Mouse (Mus musculus): ENCODE measurements around the gene Gpc6. TPM values are rescaled to one million over a fixed set of nuclear protein-coding genes. Genes with fewer than 3 reads are reported as not detected.

Gene Gpc6
- polyA plus RNA-seq, 1 experiment from 2014 or later = 57.9 TPM

- no peak for ATAC-seq (replicated peaks; ENCODE audit: low FRiP score, low TSS enrichment, low read depth)
- Histone ChIP-seq H3K27me3 (replicated peaks; ENCODE audit: control insufficient read depth, insufficient read depth, low read length) (no peaks in the 10 kb centered on the region), H3K4me3 (ENCODE audit: low read depth, low read length) (no peak overlapping the region), H3K9ac (ENCODE audit: low read length) (no peak overlapping the region), H3K27ac (ENCODE audit: low read depth) (no peak overlapping the region), H3K4me1 (replicated peaks; ENCODE audit: control insufficient read depth, insufficient read depth, low read length) (peaks cover 6% of the 10 kb centered on the region; the same call in 1 of the 2 replicates), H3K9me3 (ENCODE audit: control insufficient read depth, low read length) (no peaks in the 10 kb centered on the region), H3K36me3 (ENCODE audit: control insufficient read depth, insufficient read depth, low read length) (no peaks in the 10 kb centered on the region), H3K4me2 (ENCODE audit: low read length) (no peak overlapping the region)
- 75% methylated on average over 9 of the region's 9 CpGs for WGBS
- DNase-seq (ENCODE audit: low spot score) = no peak
Observed at GRCm38 (mm10) chr14:117904300-117904699, 979.2 kb downstream of the Gpc6 start.

- Histone ChIP-seq H3K27ac (ENCODE audit: low read depth) (no peak overlapping the region), H3K27me3 (replicated peaks; ENCODE audit: control insufficient read depth, insufficient read depth, low read length) (no peaks in the 10 kb centered on the region), H3K9ac (ENCODE audit: low read length) (no peak overlapping the region), H3K4me3 (ENCODE audit: low read depth, low read length) (no peak overlapping the region), H3K4me2 (ENCODE audit: low read length) (no peak overlapping the region), H3K9me3 (ENCODE audit: control insufficient read depth, low read length) (no peaks in the 10 kb centered on the region), H3K4me1 (replicated peaks; ENCODE audit: control insufficient read depth, insufficient read depth, low read length) (peaks cover 10% of the 10 kb centered on the region; the same call in 1 of the 2 replicates), H3K36me3 (ENCODE audit: control insufficient read depth, insufficient read depth, low read length) (no peaks in the 10 kb centered on the region)
- no peak for ATAC-seq (replicated peaks; ENCODE audit: low FRiP score, low TSS enrichment, low read depth)
- WGBS = 54% methylated on average over 10 of the region's 10 CpGs
- no peak for DNase-seq (ENCODE audit: low spot score)
Observed at GRCm38 (mm10) chr14:117905701-117906100, 980.6 kb downstream of the Gpc6 start.

- H3K9ac ChIP-seq (ENCODE audit: low read length) = no peak overlapping the region
- H3K4me2 ChIP-seq (ENCODE audit: low read length) = no peak overlapping the region
- DNase-seq (ENCODE audit: low spot score) (no peak), ATAC-seq (replicated peaks; ENCODE audit: low FRiP score, low TSS enrichment, low read depth) (no peak)
- H3K27me3 ChIP-seq (replicated peaks; ENCODE audit: control insufficient read depth, insufficient read depth, low read length) = no peaks in the 10 kb centered on the region
- H3K9me3 ChIP-seq (ENCODE audit: control insufficient read depth, low read length) = no peaks in the 10 kb centered on the region
- H3K27ac ChIP-seq (ENCODE audit: low read depth) = no peak overlapping the region
- H3K4me3 ChIP-seq (ENCODE audit: low read depth, low read length) = no peak overlapping the region
- 78% methylated on average over 5 of the region's 5 CpGs for WGBS
- H3K36me3 ChIP-seq (ENCODE audit: control insufficient read depth, insufficient read depth, low read length) = no peaks in the 10 kb centered on the region
- H3K4me1 ChIP-seq (replicated peaks; ENCODE audit: control insufficient read depth, insufficient read depth, low read length) = peaks cover 10% of the 10 kb centered on the region; the same call in 1 of the 2 replicates
Observed at GRCm38 (mm10) chr14:117906361-117906760, 981.2 kb downstream of the Gpc6 start.

GRCm38 (mm10) chr14:117908231-117908920 lies 983.3 kb downstream of the Gpc6 start:
- Histone ChIP-seq H3K9me3 (ENCODE audit: control insufficient read depth, low read length) (no peaks in the 10 kb centered on the region), H3K36me3 (ENCODE audit: control insufficient read depth, insufficient read depth, low read length) (no peaks in the 10 kb centered on the region), H3K9ac (ENCODE audit: low read length) (no peak overlapping the region), H3K4me3 (ENCODE audit: low read depth, low read length) (no peak overlapping the region), H3K4me1 (replicated peaks; ENCODE audit: control insufficient read depth, insufficient read depth, low read length) (peaks cover 10% of the 10 kb centered on the region; the same call in 1 of the 2 replicates), H3K4me2 (ENCODE audit: low read length) (no peak overlapping the region), H3K27ac (ENCODE audit: low read depth) (0 out of 2 replicates have a peak overlapping the region, but pooled peaks have one; percentile 1), H3K27me3 (replicated peaks; ENCODE audit: control insufficient read depth, insufficient read depth, low read length) (no peaks in the 10 kb centered on the region)
- no peak for ATAC-seq (replicated peaks; ENCODE audit: low FRiP score, low TSS enrichment, low read depth)
- WGBS = 29% methylated on average over 8 of the region's 8 CpGs
- no peak for DNase-seq (ENCODE audit: low spot score)

GRCm38 (mm10) chr14:117909046-117909445 lies 983.9 kb downstream of the Gpc6 start:
- ATAC-seq (replicated peaks; ENCODE audit: low FRiP score, low TSS enrichment, low read depth) (no peak), DNase-seq (ENCODE audit: low spot score) (no peak)
- H3K4me3 ChIP-seq (ENCODE audit: low read depth, low read length) = no peak overlapping the region
- no peak overlapping the region for H3K4me2 ChIP-seq (ENCODE audit: low read length)
- H3K4me1 ChIP-seq (replicated peaks; ENCODE audit: control insufficient read depth, insufficient read depth, low read length) = peaks cover 10% of the 10 kb centered on the region; the same call in 1 of the 2 replicates
- WGBS = 80% methylated on average over 4 of the region's 4 CpGs
- no peaks in the 10 kb centered on the region for H3K9me3 ChIP-seq (ENCODE audit: control insufficient read depth, low read length)
- no peak overlapping the region for H3K9ac ChIP-seq (ENCODE audit: low read length)
- H3K36me3 ChIP-seq (ENCODE audit: control insufficient read depth, insufficient read depth, low read length) = no peaks in the 10 kb centered on the region
- no peak overlapping the region for H3K27ac ChIP-seq (ENCODE audit: low read depth)
- no peaks in the 10 kb centered on the region for H3K27me3 ChIP-seq (replicated peaks; ENCODE audit: control insufficient read depth, insufficient read depth, low read length)

- Histone ChIP-seq H3K9ac (ENCODE audit: low read length) (no peak overlapping the region), H3K4me1 (replicated peaks; ENCODE audit: control insufficient read depth, insufficient read depth, low read length) (peaks cover 9% of the 10 kb centered on the region; the same call in 1 of the 2 replicates), H3K36me3 (ENCODE audit: control insufficient read depth, insufficient read depth, low read length) (no peaks in the 10 kb centered on the region), H3K4me3 (ENCODE audit: low read depth, low read length) (no peak overlapping the region), H3K27me3 (replicated peaks; ENCODE audit: control insufficient read depth, insufficient read depth, low read length) (no peaks in the 10 kb centered on the region), H3K9me3 (ENCODE audit: control insufficient read depth, low read length) (no peaks in the 10 kb centered on the region), H3K27ac (ENCODE audit: low read depth) (no peak overlapping the region), H3K4me2 (ENCODE audit: low read length) (no peak overlapping the region)
- WGBS = 26% methylated on average over 7 of the region's 7 CpGs
- DNase-seq (ENCODE audit: low spot score) (no peak), ATAC-seq (replicated peaks; ENCODE audit: low FRiP score, low TSS enrichment, low read depth) (no peak)
Observed at GRCm38 (mm10) chr14:117910323-117910722, 985.2 kb downstream of the Gpc6 start.

GRCm38 (mm10) chr14:117912624-117913270 lies 987.6 kb downstream of the Gpc6 start:
- Histone ChIP-seq H3K9ac (ENCODE audit: low read length) (no peak overlapping the region), H3K4me1 (replicated peaks; ENCODE audit: control insufficient read depth, insufficient read depth, low read length) (peaks cover 4% of the 10 kb centered on the region; the same call in 1 of the 2 replicates), H3K4me2 (ENCODE audit: low read length) (no peak overlapping the region), H3K9me3 (ENCODE audit: control insufficient read depth, low read length) (no peaks in the 10 kb centered on the region), H3K4me3 (ENCODE audit: low read depth, low read length) (no peak overlapping the region), H3K27me3 (replicated peaks; ENCODE audit: control insufficient read depth, insufficient read depth, low read length) (no peaks in the 10 kb centered on the region), H3K27ac (ENCODE audit: low read depth) (no peak overlapping the region), H3K36me3 (ENCODE audit: control insufficient read depth, insufficient read depth, low read length) (no peaks in the 10 kb centered on the region)
- ATAC-seq (replicated peaks; ENCODE audit: low FRiP score, low TSS enrichment, low read depth) = no peak
- WGBS = 65% methylated on average over 10 of the region's 10 CpGs
- DNase-seq (ENCODE audit: low spot score) = no peak

- no peak for ATAC-seq (replicated peaks; ENCODE audit: low FRiP score, low TSS enrichment, low read depth)
- H3K4me1 ChIP-seq (replicated peaks; ENCODE audit: control insufficient read depth, insufficient read depth, low read length) = peaks cover under 1% of the 10 kb centered on the region; the same call in 1 of the 2 replicates
Observed at GRCm38 (mm10) chr14:117916577-117916976, 991.5 kb downstream of the Gpc6 start.

More at GRCm38 (mm10) chr14:117916577-117916976, 991.5 kb downstream of the Gpc6 start:
- Histone ChIP-seq H3K4me2 (ENCODE audit: low read length) (no peak overlapping the region), H3K27ac (ENCODE audit: low read depth) (no peak overlapping the region), H3K9me3 (ENCODE audit: control insufficient read depth, low read length) (no peaks in the 10 kb centered on the region), H3K27me3 (replicated peaks; ENCODE audit: control insufficient read depth, insufficient read depth, low read length) (no peaks in the 10 kb centered on the region), H3K36me3 (ENCODE audit: control insufficient read depth, insufficient read depth, low read length) (no peaks in the 10 kb centered on the region), H3K9ac (ENCODE audit: low read length) (no peak overlapping the region), H3K4me3 (ENCODE audit: low read depth, low read length) (no peak overlapping the region)
- DNase-seq (ENCODE audit: low spot score) = no peak
- WGBS = 74% methylated on average over 8 of the region's 8 CpGs
